Mouse (Mus musculus) heart, postnatal 4 days (tissue): ENCODE data around the gene Wnk4. TPM values are rescaled to one million over a fixed set of nuclear protein-coding genes. Genes with fewer than 3 reads are reported as not detected.

Source experiments
- DNase-seq: peaks from one replicate; pipeline ENCODE4 v3.0.0; 2021
- total RNA-seq, 2 experiments: library from RNA; stranded (reverse); gene quantifications; 2 replicates each; pipeline ENCODE4 v1.2.3; 2021

Wnk4 gene
- total RNA-seq, 2 experiments from 2014 or later: 4.5 to 7.2 TPM

- DNase-seq: peak; percentile 51
Measured at GRCm38 (mm10) chr11:101245071-101245470, 15.3 kb upstream of the Wnk4 start.

- DNase-seq: peak; percentile 79
Measured at GRCm38 (mm10) chr11:101245855-101246701, 14.3 kb upstream of the Wnk4 start, which contains the start of gene Ramp2. TSS of gene Ramp2 (plus strand) at chr11:101246028.

GRCm38 (mm10) chr11:101246702-101247012, 13.7 kb upstream of the Wnk4 start:
- no peak for DNase-seq

GRCm38 (mm10) chr11:101247521-101248030, 12.8 kb upstream of the Wnk4 start:
- DNase-seq: no peak

- peak; percentile 75 for DNase-seq
Measured at GRCm38 (mm10) chr11:101248258-101248994, 11.9 kb upstream of the Wnk4 start.

- no peak for DNase-seq
Measured at GRCm38 (mm10) chr11:101251031-101251430, 9.3 kb upstream of the Wnk4 start.

- DNase-seq: no peak
Measured at GRCm38 (mm10) chr11:101252941-101253340, 7.4 kb upstream of the Wnk4 start.

GRCm38 (mm10) chr11:101253613-101254389, 6.6 kb upstream of the Wnk4 start, which contains the start of gene Vps25:
TSS of gene Vps25 (plus strand) at chr11:101253707.
- DNase-seq: peak; percentile 88

- DNase-seq: peak; percentile 39
Measured at GRCm38 (mm10) chr11:101255826-101256775, 4.3 kb upstream of the Wnk4 start.

- DNase-seq: peak; percentile 70
Measured at GRCm38 (mm10) chr11:101259261-101259712, 1.1 kb upstream of the Wnk4 start.

- DNase-seq: no peak
Measured at GRCm38 (mm10) chr11:101260826-101261380, 536 bp downstream of the Wnk4 start.

- no peak for DNase-seq
Measured at GRCm38 (mm10) chr11:101262272-101262967, 2.1 kb downstream of the Wnk4 start.

- no peak for DNase-seq
Measured at GRCm38 (mm10) chr11:101263138-101263988, 3.0 kb downstream of the Wnk4 start.

GRCm38 (mm10) chr11:101263989-101264280, 3.6 kb downstream of the Wnk4 start:
- no peak for DNase-seq

GRCm38 (mm10) chr11:101264954-101265471, 4.6 kb downstream of the Wnk4 start:
- DNase-seq: no peak

- no peak for DNase-seq
Measured at GRCm38 (mm10) chr11:101265906-101266305, 5.5 kb downstream of the Wnk4 start.

- DNase-seq: no peak
Measured at GRCm38 (mm10) chr11:101269577-101270116, 9.3 kb downstream of the Wnk4 start.

- no peak for DNase-seq
Measured at GRCm38 (mm10) chr11:101272446-101272845, 12.1 kb downstream of the Wnk4 start.

GRCm38 (mm10) chr11:101275309-101275708, 14.9 kb downstream of the Wnk4 start:
- DNase-seq: no peak
